Mouse (Mus musculus) urinary bladder, postnatal 25 days (tissue): ENCODE results near the gene Rasgef1a.
A peak's percentile ranks its signal among the peaks of the same experiment; 100 is the strongest.

Source experiments
- DNase-seq: peaks from one replicate; pipeline ENCODE4 v3.0.0; 2022; ENCODE audit warnings: low spot score

Gene Rasgef1a

DNA sequence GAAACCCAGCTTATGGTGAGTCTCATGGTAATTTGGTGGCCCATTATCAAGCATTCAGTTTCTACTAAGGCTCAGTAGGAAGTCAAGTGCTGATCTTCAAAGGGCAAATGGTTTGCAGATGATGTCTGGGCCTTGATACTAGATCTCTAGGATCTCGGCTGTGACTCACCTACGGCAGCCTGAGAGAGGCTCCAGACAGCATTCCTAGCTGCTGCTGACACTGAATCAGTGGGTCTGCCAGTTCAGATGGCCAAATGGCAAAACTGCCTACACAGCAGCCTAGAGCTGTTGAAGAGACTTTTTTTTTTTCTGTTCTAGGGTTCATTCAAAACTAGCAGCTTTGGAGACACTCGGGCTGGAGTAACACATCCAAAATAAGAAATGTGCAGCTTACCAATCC, 15.8 kb downstream of the Rasgef1a start:
- DNase-seq, result no peak

DNA sequence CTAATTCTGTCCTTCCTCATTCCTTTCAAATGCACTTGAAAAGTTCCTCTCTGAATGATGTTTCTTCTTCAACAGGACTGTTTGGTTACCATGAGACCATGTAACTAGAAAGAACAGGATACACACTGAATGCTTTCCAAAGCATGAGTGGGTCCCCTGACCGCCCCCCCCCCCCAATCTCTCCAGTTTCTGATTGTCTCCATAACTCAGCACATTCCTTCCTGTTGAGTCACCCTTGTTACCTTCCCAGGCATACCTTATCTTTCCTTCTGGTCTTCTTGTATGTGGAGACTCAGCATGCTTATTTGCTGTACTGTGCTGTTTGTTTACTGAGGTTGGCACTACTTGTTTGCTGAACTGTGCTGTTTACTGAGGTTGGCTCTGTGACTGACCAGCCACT, 20.2 kb downstream of the Rasgef1a start:
- no peak for DNase-seq

DNA sequence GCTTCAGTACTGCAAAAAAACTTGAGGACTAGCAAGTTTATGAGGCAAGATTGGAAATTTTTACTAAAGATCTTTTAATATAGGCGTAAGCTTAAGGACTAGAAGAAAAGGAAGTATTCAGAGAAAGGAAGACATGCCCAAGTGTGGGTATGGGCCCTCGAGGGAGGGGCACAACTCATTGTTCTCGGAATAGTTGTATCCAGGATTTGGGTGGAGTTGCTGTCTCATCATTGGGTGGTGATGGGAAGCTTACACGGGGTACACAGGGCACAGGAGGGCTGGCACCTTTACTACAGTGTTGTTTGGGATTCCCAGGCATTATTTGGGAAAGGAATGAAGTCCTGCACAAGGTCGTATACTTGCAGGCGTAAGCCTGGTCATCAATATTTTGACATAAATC, 24.4 kb downstream of the Rasgef1a start:
- no peak for DNase-seq

DNA sequence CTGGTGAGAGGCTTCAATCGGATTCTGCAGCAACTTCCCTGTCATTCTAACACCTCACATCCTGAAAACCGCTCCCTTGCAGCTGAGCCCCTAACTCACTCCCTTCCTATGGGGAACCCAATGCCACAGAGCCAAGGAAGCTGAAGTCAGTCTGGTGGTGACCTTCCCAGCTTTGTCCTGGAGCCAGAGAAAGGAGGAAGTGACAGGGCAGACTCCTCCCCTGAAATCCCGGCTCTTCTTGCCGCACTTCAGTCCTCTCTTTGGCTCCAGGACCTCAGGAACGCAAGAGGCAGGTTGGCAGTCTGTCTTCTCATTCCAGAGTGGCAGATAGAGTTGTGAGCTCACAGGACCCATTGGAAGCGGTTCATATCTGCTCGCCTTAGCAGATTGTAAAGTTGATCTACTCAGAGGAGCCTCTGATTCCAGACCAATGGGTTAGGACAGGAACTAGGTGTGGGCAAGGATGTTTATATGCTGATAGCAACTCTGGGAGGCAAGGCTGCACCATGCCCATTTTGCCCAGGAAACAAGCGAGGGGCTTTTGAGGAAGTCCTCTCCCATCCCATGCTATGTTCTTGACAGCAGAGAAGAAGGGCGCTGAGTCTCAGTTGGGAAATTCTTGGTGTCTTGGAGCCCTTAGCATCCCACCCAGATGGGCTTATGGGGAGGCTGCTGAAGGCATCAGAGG, 25.0 kb downstream of the Rasgef1a start:
- DNase-seq, result no peak

DNA sequence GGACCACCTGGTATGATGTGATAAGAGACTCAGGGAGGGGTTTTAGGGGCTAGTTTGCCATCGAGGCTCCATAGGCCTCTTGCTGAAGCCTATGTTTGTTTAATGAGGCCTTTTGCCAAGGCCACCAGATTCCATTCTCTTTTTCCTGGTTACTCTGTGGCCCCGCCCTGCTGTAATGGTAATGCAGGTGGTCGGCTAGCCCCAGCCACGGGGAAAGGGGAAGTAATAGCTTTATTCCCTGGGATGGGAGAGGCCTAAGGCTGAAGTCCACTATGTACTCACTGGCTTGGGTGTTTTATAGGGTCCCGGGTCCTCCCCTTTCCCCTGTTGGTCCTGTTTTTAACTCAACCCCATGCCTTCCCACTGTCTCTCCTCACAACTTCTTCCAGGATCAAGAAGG, 25.6 kb downstream of the Rasgef1a start:
- no peak for DNase-seq

DNA sequence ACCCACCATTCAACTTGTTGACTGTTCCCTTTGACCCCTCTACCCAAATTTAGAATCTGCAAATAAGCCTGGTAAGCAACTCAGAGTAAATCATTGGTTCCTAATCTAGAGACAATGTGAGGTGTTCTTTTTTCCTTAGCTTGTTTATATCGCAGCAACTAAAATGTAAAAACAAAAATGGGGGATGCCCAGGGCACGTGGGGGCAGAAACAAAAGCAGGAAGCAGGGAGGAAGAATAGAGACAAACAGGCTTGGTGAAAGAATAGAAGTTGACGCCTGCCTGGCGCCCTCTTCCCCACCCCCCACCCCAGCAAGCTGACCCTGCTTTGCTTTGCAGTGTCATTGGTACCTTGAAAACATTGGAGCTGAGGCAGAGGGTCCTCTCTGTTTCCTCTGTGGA, 33.9 kb downstream of the Rasgef1a start:
- DNase-seq, result no peak

DNA sequence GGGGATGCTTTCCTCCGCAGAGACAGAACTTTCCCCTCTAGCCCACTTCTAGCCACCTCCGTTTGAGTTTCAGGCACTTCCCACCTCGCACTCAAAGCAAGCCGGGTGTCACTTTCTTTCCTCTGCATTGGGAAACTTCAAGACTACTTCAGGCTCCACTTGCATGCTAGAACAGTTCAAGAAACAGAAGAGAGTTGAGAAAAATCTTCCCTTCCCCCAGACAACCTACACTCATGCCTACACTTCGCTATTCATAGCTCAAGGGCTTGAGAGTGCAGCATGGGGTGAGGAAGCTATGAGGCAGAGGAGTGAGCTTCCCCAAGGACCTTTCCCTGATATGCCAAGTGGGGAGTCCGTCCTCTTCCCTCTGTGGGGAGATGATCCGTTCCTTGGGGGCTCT, 34.7 kb downstream of the Rasgef1a start:
- no peak for DNase-seq

DNA sequence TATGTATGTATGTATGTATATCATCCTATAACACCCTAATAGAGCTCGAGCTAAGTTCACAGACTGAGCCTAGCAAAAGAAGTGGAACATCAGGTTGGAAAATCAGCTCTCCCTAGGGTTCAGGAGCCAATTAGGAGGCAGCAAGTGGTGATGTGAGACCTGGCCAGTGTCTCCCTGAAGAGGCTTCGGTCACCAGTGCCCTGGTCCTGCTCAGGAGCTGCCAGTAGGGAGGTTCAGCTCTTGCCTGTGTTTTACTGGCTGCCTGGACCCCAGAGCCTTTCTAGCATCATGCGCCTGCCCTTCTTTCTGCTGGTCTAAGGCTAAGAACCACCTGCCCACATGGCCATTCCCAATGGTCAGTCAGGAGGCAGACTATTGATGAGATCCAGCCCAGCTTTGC, 35.3 kb downstream of the Rasgef1a start:
- DNase-seq, result no peak

DNA sequence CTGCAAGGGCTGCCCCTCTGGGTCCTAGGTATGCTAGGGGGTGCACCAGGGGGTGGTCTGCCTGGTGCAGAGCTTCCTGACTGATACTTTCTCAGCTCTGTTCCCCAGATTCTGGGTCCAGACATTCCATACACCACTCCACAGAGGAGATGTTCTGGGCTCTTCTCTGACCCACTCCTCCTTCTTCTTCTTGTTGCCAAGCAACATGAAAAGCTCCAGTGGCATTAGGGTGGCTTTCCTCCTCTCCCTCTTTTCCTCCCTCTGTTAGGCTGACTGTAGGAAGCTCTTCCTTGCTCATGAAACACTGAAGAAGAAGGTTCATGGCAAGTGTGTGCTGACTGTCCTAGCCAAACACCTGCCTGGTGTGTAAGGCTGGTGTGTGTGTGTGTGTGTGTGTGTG, 35.7 kb downstream of the Rasgef1a start:
- no peak for DNase-seq

DNA sequence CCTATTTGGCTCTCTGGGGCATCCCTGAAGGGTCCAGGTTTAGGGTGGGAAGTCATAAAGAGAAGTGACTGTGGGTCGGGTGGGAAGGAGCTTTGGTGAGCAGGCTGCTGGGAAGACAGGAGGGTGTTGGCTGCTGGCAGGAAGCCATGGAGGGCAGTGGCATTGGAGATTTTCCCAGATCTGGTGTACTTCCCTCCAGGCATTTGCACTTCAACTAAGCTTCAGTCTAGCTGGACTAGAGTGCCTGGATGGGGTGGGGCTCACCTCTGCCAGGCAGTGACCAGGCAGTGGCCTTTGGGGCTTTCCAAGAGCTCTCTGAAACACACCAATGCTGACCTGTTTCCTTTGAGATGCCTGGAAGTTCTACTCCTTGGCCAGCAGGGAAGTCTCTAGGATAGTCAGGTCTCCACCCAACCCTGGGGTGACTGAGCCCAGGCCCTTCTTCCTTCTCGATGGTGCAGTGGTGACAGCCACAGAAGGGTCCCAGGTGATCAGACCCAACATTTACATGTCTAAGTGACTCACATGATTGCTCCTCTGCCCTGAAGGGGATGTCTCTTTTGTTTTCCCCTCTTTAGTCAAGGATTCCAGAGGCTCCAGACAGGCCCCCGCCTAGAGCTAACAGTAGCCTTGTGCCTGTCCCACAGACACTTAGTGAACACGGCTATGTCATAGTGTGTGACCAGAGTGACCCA, 36.7 kb downstream of the Rasgef1a start:
- DNase-seq, result no peak

DNA sequence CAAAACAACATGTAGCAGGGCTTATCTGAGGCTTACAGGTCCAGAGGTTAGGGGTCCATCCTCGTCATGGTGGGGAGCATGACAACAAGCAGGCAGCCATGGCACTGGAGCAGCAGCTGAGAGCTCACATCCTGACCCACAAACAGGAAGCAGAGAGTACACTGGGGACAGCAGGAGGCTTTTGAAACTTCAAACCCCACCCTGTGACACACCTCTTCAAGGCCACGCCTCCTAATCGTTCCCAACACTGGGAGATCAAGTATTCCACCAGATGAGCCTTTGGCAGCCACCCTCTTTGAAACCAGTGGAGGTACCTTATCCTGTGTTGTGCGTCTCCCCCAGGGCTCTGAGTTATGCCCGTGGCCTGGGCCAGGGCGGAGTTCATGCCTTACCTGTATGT, 38.5 kb downstream of the Rasgef1a start:
- no peak for DNase-seq

DNA sequence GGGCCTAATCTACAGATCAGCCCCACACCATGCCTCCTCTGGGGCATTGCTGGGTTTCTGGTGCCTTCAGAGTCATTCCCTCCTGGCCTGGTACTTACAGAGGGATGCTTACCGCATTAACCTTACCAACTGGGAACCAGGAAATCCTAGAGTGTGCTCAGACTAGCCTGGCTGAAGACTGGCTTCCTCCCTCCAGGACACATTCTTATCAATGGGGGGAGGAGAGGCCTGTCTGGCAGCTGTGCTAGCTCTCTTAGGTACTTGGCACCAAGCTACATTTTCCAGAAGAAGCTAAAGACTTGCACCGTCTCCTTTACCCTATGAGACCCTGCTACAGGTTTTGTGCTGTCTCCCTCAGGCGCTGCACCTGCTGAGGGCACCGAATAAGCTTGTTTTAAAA, 40.2 kb downstream of the Rasgef1a start:
- DNase-seq, result no peak

DNA sequence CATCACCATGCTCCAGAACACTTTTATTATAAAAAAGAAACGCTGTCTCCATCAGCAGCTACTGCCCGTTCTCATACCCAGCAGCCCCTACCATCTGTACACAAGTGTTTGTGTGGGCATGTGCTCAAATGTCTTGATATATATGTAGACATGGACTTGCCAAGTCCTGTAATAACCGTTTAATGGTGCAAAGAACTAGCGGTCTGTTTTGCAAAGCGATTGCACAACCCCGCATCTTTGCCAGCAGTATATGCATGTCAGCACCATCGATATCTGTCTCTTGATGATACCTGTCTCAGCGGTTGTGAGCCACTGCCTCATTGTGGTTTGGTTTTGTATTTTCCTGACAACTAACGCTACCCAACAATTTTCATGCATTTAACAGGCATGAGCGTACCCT, 44.0 kb downstream of the Rasgef1a start:
- DNase-seq, result no peak

DNA sequence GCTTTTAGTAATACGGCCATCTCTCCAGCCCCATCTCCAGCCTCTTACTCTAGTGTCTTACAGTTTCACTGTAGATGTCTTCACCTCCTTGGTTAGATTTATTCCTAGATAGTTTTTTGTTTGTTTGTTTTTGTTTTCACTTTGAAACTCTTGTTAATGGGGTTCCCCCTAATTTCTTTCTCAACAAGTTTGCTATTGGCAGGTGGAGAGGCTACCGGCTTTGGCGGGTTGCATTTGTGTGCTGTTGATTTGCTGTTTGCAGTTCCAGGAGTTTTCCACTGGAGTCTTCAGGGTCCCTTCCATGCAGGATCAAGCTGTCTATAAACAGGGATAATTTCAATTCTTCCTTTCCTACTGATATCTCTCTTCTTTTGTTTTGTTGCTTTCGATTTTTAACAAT, 50.0 kb downstream of the Rasgef1a start:
- DNase-seq, result no peak

DNA sequence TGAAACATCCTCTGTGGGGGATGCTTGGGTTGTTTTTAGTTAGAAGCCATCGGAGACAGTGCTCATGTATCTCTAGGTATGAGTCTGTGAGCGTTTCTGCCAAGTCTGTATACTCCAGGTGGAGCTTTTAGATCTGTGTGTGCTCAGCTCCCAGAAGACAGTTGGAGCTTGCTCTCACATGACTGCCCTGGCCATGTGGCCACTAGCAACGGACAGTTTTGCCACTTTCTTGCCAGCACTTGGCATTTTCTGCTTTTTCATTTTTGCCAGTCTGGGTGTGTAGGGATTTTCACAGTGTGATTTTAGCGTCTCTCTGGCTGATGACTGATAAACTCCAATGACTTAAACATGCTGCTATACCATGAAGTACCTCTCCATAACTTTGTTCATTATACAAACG, 52.0 kb downstream of the Rasgef1a start:
- no peak for DNase-seq

DNA sequence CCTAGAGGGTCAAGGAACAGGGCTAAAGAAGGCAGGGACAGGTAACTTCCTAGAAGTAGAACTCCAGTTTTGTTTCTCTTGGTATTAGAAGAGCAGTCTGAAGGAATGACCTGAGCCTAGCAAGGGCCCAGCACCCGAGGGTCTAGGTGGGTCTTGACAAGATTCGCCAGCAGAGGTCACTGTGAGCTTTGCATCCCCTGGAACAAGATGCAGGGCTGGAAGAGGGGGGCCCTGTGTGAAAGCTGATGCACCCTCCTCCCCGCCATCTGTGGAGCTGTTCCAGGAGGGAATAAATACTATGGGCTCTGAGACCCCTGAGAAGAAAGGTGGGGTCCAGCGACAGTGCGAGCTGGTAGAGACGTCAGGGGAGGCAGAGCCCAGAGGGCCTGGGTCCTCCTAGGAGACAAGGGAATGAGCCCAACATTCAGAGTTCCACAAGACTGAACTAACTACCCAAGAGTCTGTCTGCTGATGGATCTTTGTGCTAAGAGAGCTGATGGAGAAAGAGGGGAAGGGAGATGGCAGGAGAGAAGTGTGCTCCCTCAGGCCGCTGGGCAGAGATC, 53.8 kb downstream of the Rasgef1a start:
- DNase-seq, result peak; percentile 19

DNA sequence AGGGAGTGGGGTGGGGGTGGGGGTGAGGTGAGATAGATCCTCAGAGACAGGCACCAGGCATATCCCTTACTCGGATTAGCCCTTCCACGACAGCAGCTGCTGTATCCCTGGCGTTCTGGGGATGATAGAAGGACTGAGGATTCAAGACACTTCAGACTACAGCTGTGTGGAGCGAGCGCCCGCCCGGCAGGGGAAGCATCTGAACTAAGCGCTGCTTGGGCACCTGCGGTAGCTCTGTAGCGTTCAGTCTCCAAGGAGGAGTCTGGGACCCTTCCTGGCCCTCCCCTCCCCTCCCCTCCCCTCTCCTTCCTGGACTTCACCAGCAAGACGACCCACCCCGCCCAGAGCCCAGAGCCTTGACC, 54.6 kb downstream of the Rasgef1a start:
- no peak for DNase-seq

DNA sequence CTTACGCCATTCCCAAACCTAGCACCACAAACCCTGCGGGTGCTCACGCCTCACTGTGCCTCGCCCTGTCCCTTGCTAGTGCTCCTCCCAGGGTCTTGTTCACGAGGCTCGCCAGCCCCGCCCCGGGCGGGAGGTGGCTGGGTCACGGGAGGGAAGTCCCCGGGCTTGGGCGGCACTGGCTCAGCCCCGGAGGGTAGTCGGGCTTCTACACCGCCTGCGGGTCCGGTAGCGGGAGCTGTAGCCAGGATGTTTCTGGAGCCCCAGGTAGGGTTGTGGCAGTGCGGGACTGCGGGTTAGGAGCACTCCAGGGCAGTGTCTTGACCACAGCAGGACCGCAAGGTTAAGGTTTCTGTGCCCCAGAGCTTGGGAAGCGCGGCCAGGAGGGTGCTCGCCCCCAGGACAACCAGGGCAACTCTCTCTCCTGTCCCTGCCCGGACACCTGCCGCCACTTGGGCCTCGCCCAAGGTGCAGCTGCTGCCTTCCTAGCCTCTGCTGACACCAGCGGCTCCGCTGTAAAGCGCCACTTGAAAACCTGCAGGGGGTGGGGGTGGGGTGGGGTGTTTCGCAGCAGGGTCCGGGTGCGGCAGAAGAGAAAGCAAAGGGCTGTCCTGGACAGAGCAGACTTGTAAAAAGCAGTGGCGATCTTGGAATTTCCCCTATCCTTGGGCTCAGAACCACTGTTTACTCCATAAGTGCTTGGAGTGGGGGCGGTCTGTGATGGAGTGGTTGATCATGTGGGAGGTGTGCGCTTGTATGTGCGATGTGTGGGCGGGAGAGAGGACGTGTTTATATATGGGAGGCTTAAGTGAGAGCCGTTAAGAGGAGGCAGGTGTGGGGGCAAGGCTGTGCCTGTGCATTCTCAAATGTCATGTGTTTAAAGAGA, 55.2 kb downstream of the Rasgef1a start:
- peak; percentile 11 for DNase-seq

DNA sequence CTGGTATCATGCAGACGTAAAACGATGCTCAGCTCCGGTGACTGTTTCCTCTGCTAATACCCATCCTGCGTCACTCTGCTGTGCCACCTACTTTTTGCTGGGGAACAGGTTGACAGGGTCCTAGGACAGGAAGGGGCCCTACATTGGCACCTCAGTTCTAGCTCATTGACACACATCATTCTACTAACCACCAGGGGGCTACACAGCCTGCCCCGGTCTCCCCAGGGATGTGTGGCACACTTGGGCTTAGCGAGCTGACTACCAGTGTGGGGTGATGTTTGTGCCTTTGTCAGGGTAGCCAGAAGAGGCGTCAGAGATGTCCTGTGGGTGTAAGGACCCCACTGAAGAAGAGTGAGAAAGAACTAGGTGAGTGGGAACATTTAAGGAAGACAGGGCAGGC, 56.5 kb downstream of the Rasgef1a start:
- no peak for DNase-seq

DNA sequence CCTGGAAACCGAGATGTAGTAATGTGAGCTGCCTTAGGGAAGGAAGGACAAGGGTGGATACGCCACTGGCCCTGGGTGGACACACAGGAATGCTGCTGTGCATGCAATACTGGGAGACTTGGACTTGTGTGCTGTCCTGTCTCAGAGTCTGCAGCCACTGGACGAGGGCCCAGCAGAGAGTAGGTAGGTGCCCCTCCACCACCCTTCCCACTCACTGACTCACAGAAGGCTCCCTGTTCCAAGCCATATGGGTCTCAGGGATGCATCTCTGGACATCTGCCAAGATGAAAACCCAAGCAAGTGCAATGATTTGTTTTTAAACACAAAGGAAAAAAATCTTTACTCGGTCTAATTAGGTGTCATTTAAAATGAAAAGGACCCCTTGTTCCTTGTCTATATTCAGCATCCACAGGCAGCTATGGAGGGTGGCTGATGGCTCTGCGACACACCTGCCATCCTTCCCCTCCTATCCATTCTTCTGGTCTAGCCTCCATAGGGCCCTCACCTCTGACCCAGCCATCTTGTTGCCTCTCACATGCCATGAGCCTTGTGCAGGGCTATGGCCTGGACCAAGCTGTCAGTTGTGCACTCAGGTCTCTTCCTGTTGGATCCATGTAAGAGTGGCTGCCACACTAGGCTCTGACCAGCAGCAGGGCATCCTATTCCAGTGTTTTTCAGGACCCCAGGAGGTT, 59.2 kb downstream of the Rasgef1a start:
- no peak for DNase-seq

DNA sequence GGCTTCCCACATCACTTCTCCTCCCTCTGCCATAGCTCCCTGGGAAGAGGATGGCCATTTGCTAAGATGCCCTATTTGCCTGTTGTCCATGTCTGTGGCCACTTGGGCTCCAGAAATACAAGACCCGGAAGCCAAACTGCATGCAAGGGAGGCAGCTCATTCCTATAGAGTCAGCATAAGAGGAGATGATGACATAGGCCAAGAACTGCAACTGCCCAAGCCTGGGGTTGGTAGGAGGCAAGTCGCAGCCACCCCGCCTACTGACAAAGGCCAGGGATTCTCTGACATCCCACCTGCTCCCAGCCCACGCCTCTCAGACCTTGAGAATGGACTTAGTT, 59.7 kb downstream of the Rasgef1a start:
- no peak for DNase-seq

DNA sequence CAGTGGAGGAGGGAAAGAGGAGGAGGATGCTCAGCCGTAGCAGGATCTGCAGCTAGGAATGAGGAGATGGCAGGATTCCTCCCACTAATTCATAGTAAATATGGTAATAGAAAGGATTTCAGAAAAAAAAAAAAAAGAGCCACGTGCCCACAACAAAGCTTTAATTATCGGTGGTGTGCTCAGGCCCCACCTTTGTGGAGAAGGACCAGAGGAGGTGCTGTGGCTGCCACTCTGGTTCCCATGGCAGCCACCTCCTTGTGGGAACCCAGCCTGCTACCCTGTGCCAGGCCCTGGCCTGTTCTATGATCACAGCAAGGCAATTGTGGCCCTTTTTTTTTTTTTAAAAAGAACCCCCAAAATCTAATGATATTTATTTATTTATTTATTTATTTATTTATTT, 60.2 kb downstream of the Rasgef1a start:
- no peak for DNase-seq
